Mouse (Mus musculus) neural tube, embryonic 13.5 days (tissue): Measurements from ENCODE around the gene Ptprd. TPM values are rescaled to one million over a fixed set of nuclear protein-coding genes. Genes with fewer than 3 reads are reported as not detected.

Experiments
- ATAC-seq: fragments of 200-750 bp; cut with Nextera tagmentation; 2 replicates; pipeline ENCODE4 v1.8.0; 2017; ENCODE audit warnings: low read depth, mild to moderate bottlenecking, moderate TSS enrichment, moderate library complexity
- H3K27ac ChIP-seq: fragments of 300-500 bp; sonication (generic); replicated peaks from 2 replicates; pipeline ENCODE4 v1.5.1; 2015; ENCODE audit warnings: moderate library complexity, mild to moderate bottlenecking, inconsistent platforms
- H3K27me3 ChIP-seq: fragments of 300-500 bp; sonication (generic); 2 replicates; pipeline ENCODE4 v1.6.1; 2015; ENCODE audit warnings: mild to moderate bottlenecking, inconsistent platforms
- H3K36me3 ChIP-seq: fragments of 300-500 bp; sonication (generic); 2 replicates; pipeline ENCODE4 v1.6.1; 2015; ENCODE audit warnings: mild to moderate bottlenecking, inconsistent platforms
- H3K4me1 ChIP-seq: fragments of 300-500 bp; sonication (generic); replicated peaks from 2 replicates; pipeline ENCODE4 v1.6.1; 2015; ENCODE audit warnings: inconsistent platforms
- H3K4me2 ChIP-seq: fragments of 300-500 bp; sonication (generic); 2 replicates; pipeline ENCODE4 v1.6.1; 2015; ENCODE audit warnings: inconsistent platforms, mild to moderate bottlenecking, moderate library complexity
- H3K4me3 ChIP-seq: fragments of 300-500 bp; sonication (generic); 2 replicates; pipeline ENCODE4 v1.5.1; 2015; ENCODE audit warnings: mild to moderate bottlenecking, inconsistent platforms
- H3K9ac ChIP-seq: fragments of 300-500 bp; sonication (generic); 2 replicates; pipeline ENCODE4 v1.6.1; 2015; ENCODE audit warnings: moderate library complexity, mild to moderate bottlenecking, inconsistent platforms
- H3K9me3 ChIP-seq: fragments of 300-500 bp; sonication (generic); 2 replicates; pipeline ENCODE4 v1.6.1; 2016; ENCODE audit warnings: inconsistent platforms
- WGBS: fragments of 180-500 bp; shearing (Covaris S2); methylation state at CpG from one replicate; pipeline ENCODE4 v1.1.7; 2015; 5-methylcytosine and 5-hydroxymethylcytosine counted together
- polyA plus RNA-seq: library from polyadenylated mRNA; unstranded; fragments of >200 nt; fragmentation: Nextera tagmentation; extraction: Ambion mirVana; gene quantifications from 2 replicates; pipeline ENCODE4 v1.2.1, GENCODE M21; 2015

Ptprd gene
- polyA plus RNA-seq, 1 experiment from 2014 or later = 86.5 TPM

DNA sequence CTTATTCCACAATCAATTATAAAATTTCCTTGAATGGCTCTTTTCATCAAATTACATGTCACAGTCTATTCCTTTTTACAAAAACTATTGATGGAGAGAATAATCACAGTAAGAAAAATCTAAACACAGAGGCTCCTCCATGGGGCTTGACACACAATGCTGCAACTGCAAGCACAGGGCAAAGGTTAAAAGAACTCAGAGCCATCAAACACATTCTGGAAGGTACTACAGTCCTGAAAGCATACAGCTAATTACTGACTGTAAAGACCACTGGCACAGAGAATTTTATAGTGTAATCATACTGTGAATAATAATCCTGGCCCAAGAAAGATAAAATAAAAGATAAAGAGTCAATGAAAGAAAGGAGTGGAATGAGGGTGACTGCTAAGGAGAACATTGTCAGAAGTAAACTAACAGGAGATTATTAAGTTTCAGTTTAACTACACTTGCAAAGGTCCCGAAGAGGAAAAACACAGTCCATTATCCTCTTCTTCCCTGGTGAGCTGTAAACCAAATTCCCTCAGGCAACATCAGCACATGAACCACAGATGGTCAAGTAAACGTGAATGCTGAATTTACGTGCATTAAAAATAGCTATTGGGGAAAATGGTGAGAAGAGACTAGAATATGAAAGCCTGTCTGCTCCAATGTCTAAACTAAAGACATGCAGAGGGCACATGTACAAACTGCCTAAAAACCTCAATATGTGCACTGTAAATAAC lies 1861.4 kb downstream of the Ptprd start:
- Histone ChIP-seq H3K4me2 (no peak overlapping the region), H3K4me3 (no peak overlapping the region), H3K27ac (0 out of 2 replicates have a peak overlapping the region, but pooled peaks have one; percentile 50), H3K36me3 (no peaks in the 10 kb centered on the region), H3K4me1 (peaks cover 31% of the 10 kb centered on the region), H3K27me3 (no peaks in the 10 kb centered on the region), H3K9ac (no peak overlapping the region), H3K9me3 (no peaks in the 10 kb centered on the region)
- WGBS = 17% methylated on average over 3 of the region's 3 CpGs
- ATAC-seq = 0 out of 2 replicates have a peak, but pooled peaks have one; percentile 32

DNA sequence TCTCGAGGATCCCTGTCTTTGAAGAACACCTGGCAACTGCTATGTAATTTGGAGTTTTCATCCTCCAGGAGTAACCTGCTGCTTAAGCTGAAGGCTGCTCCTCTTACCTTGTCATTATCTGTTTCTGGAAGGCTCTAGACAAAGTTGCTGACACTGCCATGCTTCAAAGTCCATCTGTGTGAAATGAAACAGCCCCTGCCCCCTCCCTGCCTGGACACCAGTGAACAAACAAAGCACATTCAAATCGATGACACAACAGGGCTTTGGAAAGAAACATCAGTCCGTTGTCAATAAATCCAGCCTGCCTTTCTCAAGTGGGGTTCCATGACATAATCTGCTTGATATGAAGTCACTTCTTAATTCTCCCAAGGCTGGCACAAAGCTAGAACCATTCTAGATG lies 1867.7 kb downstream of the Ptprd start:
- Histone ChIP-seq H3K27ac (no peak overlapping the region), H3K9me3 (no peaks in the 10 kb centered on the region), H3K4me3 (no peak overlapping the region), H3K4me2 (no peak overlapping the region), H3K36me3 (no peaks in the 10 kb centered on the region), H3K9ac (no peak overlapping the region), H3K4me1 (no peaks in the 10 kb centered on the region), H3K27me3 (no peaks in the 10 kb centered on the region)
- WGBS = 68% methylated on average over 3 of the region's 3 CpGs
- no peak for ATAC-seq

DNA sequence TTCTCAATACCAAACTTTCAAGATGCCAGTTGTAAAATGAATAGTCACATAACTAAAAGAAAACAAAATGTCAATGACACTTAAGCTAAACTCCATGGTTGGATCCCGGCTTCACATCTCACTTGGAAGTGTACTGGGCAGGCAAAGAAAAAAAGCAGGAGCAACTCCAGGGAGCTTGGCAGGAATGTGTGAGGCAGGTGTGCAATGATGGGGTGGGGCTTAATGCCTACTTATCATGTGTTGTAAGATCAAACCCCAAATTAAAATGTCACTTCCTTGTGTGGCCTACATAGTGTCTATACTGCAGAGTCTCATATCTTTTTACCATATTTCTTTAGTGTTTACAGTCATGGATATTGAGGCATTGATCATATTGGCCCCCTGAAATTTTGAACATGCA lies 1873.8 kb downstream of the Ptprd start:
- Histone ChIP-seq H3K4me2 (no peak overlapping the region), H3K4me3 (no peak overlapping the region), H3K9ac (no peak overlapping the region), H3K4me1 (no peaks in the 10 kb centered on the region), H3K36me3 (no peaks in the 10 kb centered on the region), H3K27ac (no peak overlapping the region), H3K27me3 (no peaks in the 10 kb centered on the region), H3K9me3 (no peaks in the 10 kb centered on the region)
- WGBS = 66% methylated on average over 1 of the region's 1 CpGs
- no peak for ATAC-seq

DNA sequence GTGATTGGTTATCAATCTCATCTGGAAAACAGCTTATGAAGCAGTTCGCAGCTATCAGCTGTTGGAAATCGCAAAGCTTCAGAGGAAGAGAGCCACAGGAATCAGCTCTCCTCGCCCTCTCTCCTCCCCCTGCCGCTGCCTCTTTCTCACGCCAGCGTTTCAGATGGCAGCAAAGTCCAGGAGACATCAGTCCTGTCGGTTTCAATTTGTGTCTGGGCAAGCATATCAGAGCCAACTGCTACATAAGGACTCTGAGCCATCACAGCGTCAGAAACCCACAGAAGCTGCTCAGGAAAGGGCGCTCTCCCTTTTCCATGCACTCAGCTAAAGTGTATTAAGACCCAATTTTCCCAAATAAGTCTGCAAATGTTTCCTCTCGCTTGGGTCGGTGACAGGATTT lies 1884.4 kb downstream of the Ptprd start:
- Histone ChIP-seq H3K27ac (peak overlapping the region; percentile 73), H3K4me1 (peaks cover 60% of the 10 kb centered on the region), H3K9me3 (no peaks in the 10 kb centered on the region), H3K4me3 (0 out of 2 replicates have a peak overlapping the region, but pooled peaks have one; percentile 9), H3K9ac (peak overlapping the region; percentile 52), H3K27me3 (no peaks in the 10 kb centered on the region), H3K36me3 (no peaks in the 10 kb centered on the region), H3K4me2 (peak overlapping the region; percentile 45)
- no peak for ATAC-seq
- WGBS = 21% methylated on average over 11 of the region's 11 CpGs

DNA sequence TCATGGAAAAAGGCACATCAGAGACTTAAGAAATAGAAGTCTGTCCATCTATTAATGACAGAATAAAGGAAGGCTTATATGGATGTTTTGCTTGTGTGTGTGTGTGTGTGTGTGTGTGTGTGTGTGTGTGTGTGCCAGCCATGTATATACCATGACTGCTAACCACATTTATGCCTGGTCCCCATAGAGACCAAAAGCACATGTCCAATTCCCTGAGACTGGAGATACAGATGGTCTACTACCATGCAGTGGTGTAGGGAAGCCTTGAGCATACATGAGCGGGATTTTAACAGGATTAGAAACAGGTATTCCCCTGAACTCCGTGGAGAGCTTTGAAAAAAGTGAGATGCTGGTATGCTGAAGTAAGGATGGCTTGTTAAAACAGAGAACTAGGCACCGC lies 1886.1 kb downstream of the Ptprd start:
- peak; percentile 55 for ATAC-seq
- 88% methylated on average over 3 of the region's 3 CpGs for WGBS

DNA sequence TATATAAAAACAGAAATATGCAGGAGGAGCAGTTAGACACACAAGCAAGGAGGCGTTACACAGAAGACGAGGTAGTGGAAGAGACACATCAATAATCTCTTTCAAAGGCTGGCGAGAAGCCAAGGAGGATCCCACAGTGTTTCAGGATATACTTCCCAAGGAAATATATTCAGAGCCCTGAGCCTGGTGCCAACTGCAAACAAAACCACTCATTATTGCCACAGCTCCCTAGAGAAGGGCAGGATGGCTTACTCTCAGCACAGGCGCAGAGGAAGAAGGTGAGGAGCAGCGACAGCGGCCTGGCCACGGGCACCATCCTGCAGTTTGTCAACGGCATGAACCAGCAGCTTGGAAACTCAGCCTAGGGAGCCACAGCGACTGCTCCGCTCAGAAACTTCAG lies 1886.8 kb downstream of the Ptprd start:
- no peak overlapping the region for H3K9ac ChIP-seq
- H3K4me3 ChIP-seq = no peak overlapping the region
- H3K27ac ChIP-seq = peak overlapping the region; percentile 69
- peak; percentile 73; the same call in 1 of the 2 replicates for ATAC-seq
- peaks cover 60% of the 10 kb centered on the region for H3K4me1 ChIP-seq
- peak overlapping the region; percentile 20; the same call in 1 of the 2 replicates for H3K4me2 ChIP-seq
- no peaks in the 10 kb centered on the region for H3K27me3 ChIP-seq
- H3K36me3 ChIP-seq = no peaks in the 10 kb centered on the region
- 30% methylated on average over 10 of the region's 10 CpGs for WGBS
- no peaks in the 10 kb centered on the region for H3K9me3 ChIP-seq

More for the DNA sequence above, 1886.1 kb downstream of the Ptprd start:
- no peaks in the 10 kb centered on the region for H3K9me3 ChIP-seq
- no peak overlapping the region for H3K4me3 ChIP-seq
- H3K4me2 ChIP-seq = no peak overlapping the region
- no peak overlapping the region for H3K27ac ChIP-seq
- H3K4me1 ChIP-seq = peaks cover 60% of the 10 kb centered on the region
- no peaks in the 10 kb centered on the region for H3K36me3 ChIP-seq
- H3K27me3 ChIP-seq = no peaks in the 10 kb centered on the region
- no peak overlapping the region for H3K9ac ChIP-seq

DNA sequence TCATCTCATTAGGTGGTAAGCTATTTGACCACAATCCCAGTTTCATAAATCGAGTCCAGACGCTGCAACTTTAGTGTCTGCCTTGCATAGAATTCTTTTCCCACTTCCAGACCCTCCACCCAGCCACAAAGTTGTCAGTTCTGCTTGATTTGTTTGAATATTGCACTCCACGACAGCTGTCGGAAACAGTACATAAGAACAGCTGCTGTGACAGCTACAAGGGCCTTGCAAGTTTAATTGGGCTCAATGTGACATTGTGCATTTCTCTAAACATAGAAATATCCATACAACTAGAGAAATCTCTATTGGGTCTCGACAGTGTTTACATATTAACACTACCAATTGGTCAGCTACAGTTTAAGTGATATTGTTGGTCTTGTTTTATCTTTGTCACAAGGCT lies 1887.3 kb downstream of the Ptprd start:
- H3K27ac ChIP-seq = peak overlapping the region; percentile 69
- no peak overlapping the region for H3K4me3 ChIP-seq
- peak; percentile 23; the same call in 1 of the 2 replicates for ATAC-seq
- no peaks in the 10 kb centered on the region for H3K36me3 ChIP-seq
- 59% methylated on average over 5 of the region's 5 CpGs for WGBS
- no peaks in the 10 kb centered on the region for H3K9me3 ChIP-seq
- H3K4me1 ChIP-seq = peaks cover 57% of the 10 kb centered on the region
- H3K27me3 ChIP-seq = no peaks in the 10 kb centered on the region
- no peak overlapping the region for H3K4me2 ChIP-seq
- H3K9ac ChIP-seq = no peak overlapping the region

DNA sequence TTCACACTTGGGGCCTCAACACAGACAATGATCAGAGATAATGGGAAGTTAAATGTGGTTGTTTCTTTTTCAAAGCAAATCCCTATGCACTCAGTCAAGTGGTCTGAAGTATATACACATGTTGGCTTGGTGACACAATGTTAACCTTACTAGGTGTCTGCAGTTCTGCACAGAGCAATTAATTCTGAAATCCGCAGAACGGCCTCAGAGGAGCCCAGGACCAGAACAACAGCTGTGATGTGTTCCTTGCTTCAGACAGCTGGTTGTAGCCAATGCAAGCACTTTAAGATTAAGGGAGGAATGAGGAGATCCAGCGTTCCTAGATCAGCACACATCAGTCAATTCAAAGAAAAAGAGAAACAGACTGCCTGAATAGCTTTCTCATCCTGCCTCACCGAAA lies 1891.9 kb downstream of the Ptprd start:
- no peaks in the 10 kb centered on the region for H3K27me3 ChIP-seq
- H3K36me3 ChIP-seq = no peaks in the 10 kb centered on the region
- no peak overlapping the region for H3K27ac ChIP-seq
- no peak overlapping the region for H3K4me3 ChIP-seq
- H3K9me3 ChIP-seq = no peaks in the 10 kb centered on the region
- peaks cover 20% of the 10 kb centered on the region for H3K4me1 ChIP-seq
- no peak overlapping the region for H3K4me2 ChIP-seq
- WGBS = 67% methylated on average over 4 of the region's 4 CpGs
- no peak for ATAC-seq
- no peak overlapping the region for H3K9ac ChIP-seq

DNA sequence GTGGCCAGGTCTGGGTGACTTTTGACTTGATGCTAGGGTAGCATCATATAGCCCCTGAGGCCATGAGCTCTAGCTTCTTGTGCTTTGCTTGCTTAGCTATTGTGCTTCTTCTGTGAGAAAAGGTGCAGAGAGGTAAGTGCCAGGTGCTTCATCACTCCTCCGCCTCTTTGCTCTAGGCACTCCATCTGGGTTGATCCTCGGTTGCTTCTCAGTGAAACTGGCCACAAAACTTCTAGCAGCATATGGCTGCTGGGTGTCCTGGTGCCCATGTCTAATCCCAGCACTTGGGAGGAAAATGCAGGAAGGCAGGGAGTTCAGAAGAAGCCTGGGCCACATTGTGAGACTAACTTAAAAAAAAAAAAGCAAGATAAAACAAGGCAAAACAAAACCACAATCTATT lies 1895.8 kb downstream of the Ptprd start:
- Histone ChIP-seq H3K9me3 (no peaks in the 10 kb centered on the region), H3K4me1 (peaks cover 30% of the 10 kb centered on the region), H3K4me2 (no peak overlapping the region), H3K27me3 (no peaks in the 10 kb centered on the region), H3K27ac (no peak overlapping the region), H3K4me3 (no peak overlapping the region), H3K36me3 (no peaks in the 10 kb centered on the region), H3K9ac (no peak overlapping the region)
- WGBS = 87% methylated on average over 2 of the region's 2 CpGs
- no peak for ATAC-seq

DNA sequence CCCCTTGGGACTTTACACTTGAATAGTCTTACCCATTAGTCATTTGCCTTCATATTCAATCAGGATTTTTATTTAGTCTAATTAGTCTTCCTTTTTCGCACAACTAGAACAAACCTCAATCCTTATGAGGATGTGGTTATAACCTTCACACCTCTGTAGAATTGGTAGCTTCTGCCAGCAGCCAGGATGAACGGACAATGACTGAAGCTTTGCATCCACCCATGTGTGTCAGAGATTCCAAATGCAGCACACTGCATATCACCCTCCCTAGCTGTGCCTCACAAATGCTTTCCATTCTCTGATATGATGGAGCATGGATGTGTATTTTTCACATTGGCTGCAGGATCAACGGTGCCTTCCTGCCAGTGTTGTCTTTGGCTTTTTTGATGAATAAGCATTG lies 1898.0 kb downstream of the Ptprd start:
- Histone ChIP-seq H3K36me3 (no peaks in the 10 kb centered on the region), H3K9ac (no peak overlapping the region), H3K27ac (peak overlapping the region; percentile 64), H3K4me3 (no peak overlapping the region), H3K27me3 (no peaks in the 10 kb centered on the region), H3K4me1 (peaks cover 30% of the 10 kb centered on the region), H3K9me3 (no peaks in the 10 kb centered on the region), H3K4me2 (no peak overlapping the region)
- ATAC-seq = peak; percentile 55; the same call in 1 of the 2 replicates
- 59% methylated on average over 3 of the region's 3 CpGs for WGBS

DNA sequence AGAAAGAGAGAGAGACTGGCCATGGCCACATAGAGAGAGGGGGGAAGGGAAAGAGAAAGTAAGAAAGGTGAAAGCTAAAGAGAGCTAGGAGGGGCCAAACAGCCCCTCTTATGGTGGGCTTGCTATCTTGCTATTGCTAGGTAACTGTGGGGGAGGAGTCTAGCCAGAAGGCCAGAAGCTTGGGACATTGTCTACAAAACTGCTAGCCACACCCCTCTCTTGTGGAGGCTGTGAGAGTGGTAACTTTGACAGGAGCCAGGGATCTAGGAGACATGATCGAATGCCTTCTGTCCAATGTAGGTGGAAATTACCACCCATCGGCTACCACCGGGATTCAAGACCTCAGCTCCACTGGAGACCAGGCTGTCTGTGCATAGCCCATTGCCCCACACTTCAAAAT lies 1899.2 kb downstream of the Ptprd start:
- Histone ChIP-seq H3K4me1 (peaks cover 30% of the 10 kb centered on the region), H3K9ac (no peak overlapping the region), H3K4me3 (no peak overlapping the region), H3K9me3 (no peaks in the 10 kb centered on the region), H3K27ac (no peak overlapping the region), H3K4me2 (no peak overlapping the region), H3K36me3 (no peaks in the 10 kb centered on the region), H3K27me3 (no peaks in the 10 kb centered on the region)
- no peak; the same call in 1 of the 2 replicates for ATAC-seq
- 88% methylated on average over 3 of the region's 3 CpGs for WGBS

DNA sequence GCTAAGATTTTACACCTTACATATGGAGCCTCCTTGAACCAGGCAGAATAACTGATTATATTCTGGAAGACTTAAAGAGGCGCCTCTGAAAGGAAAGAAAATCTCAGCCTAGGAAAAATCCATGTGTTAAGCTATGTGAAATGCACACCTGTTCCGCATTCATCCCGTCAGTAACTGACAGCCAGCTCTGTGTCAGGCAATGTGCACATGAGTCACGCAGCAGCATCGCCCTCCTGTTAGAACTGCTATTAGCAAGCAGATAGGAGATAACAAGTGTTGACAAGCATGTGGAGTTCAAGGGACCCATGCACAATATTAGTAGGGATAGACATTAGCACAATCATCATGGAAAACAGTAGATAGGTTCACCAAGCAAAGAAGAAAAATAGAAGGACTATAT lies 1905.8 kb downstream of the Ptprd start:
- ATAC-seq = no peak
- no peak overlapping the region for H3K9ac ChIP-seq
- WGBS = 88% methylated on average over 5 of the region's 5 CpGs

DNA sequence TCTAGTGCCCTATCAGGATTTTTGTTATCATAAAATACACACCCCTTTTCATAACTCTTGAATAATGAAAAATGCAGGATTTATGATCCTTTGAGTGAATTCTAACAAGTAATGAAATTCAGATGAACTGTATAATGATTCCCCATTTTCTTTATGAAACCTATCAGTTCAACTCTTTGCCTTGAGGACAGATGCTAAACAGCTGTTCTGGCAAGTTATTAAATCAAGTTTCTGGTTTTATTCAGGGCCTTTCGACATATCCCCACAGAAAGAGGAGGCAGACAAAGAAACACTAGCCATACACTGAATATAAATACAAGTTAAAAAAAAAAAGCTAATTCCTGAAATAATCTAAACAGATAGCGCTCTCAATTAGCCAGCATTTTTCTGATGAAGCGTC lies 1914.4 kb downstream of the Ptprd start:
- H3K27me3 ChIP-seq = no peaks in the 10 kb centered on the region
- H3K9me3 ChIP-seq = no peaks in the 10 kb centered on the region
- H3K36me3 ChIP-seq = no peaks in the 10 kb centered on the region
- no peak for ATAC-seq
- no peak overlapping the region for H3K4me2 ChIP-seq
- H3K4me1 ChIP-seq = 0 out of 2 replicates have a peak, but pooled peaks cover 4% of the 10 kb centered on the region
- 75% methylated on average over 3 of the region's 3 CpGs for WGBS
- no peak overlapping the region for H3K9ac ChIP-seq
- no peak overlapping the region for H3K4me3 ChIP-seq
- H3K27ac ChIP-seq = no peak overlapping the region

More for the DNA sequence above, 1905.8 kb downstream of the Ptprd start:
- H3K27me3 ChIP-seq = no peaks in the 10 kb centered on the region
- H3K9me3 ChIP-seq = no peaks in the 10 kb centered on the region
- H3K4me2 ChIP-seq = no peak overlapping the region
- H3K4me3 ChIP-seq = no peak overlapping the region
- H3K36me3 ChIP-seq = no peaks in the 10 kb centered on the region
- no peak overlapping the region for H3K27ac ChIP-seq
- H3K4me1 ChIP-seq = peaks cover 14% of the 10 kb centered on the region
